Mouse (Mus musculus) C2C12 (cell line): ENCODE measurements around the gene Hnrnpa2b1.

Experiments
- CTCF ChIP-seq: IDR thresholded peaks from one replicate; pipeline ENCODE4 v1.5.1; 2011; ENCODE audit not compliant: control insufficient read depth, insufficient read depth, insufficient read length
- MAX ChIP-seq: IDR thresholded peaks from one replicate; pipeline ENCODE4 v1.6.1; 2011; ENCODE audit warnings: mild to moderate bottlenecking, control low read depth

GRCm38 (mm10) chr6:51505671-51506070 is 36.0 kb upstream of the Hnrnpa2b1 start:
- TF ChIP-seq CTCF = no peak
- no peak for TF ChIP-seq MAX
